Mouse (Mus musculus): ENCODE results near the gene Nup107. TPM values are rescaled to one million over a fixed set of nuclear protein-coding genes. Genes with fewer than 3 reads are reported as not detected.
"Not testable (repeated sequence)": the region's sequence is repeated elsewhere in the genome, so short reads cannot be mapped to it uniquely, and the experiment has no call there.

The Nup107 gene
- polyA plus RNA-seq, 1 experiment from 2014 or later: 95.1 TPM

GRCm38 (mm10) chr10:117751282-117751610, 41.3 kb downstream of the Nup107 start:
- 93% methylated on average over 14 of the region's 14 CpGs for WGBS
- no peak overlapping the region for H3K4me2 ChIP-seq
- no peaks in the 10 kb centered on the region for H3K27me3 ChIP-seq (ENCODE audit: control insufficient read depth, insufficient read depth, low read length)
- ATAC-seq (ENCODE audit: low FRiP score) (no peak), DNase-seq (ENCODE audit: low spot score, missing footprints) (no peak)
- no peaks in the 10 kb centered on the region for H3K9me3 ChIP-seq (ENCODE audit: control insufficient read depth, low read length)
- H3K27ac ChIP-seq (ENCODE audit: low read depth, low read length): no peak overlapping the region
- H3K36me3 ChIP-seq (ENCODE audit: control insufficient read depth, insufficient read depth, low read length): peaks cover 15% of the 10 kb centered on the region
- H3K4me3 ChIP-seq (ENCODE audit: low read depth, low read length): no peak overlapping the region
- H3K4me1 ChIP-seq (ENCODE audit: control insufficient read depth, insufficient read depth, low read length): no peaks in the 10 kb centered on the region
- no peak overlapping the region for H3K9ac ChIP-seq (ENCODE audit: low read length)

- Histone ChIP-seq H3K27ac (ENCODE audit: low read depth, low read length) (no peak overlapping the region), H3K4me3 (ENCODE audit: low read depth, low read length) (no peak overlapping the region), H3K4me2 (no peak overlapping the region), H3K27me3 (ENCODE audit: control insufficient read depth, insufficient read depth, low read length) (no peaks in the 10 kb centered on the region), H3K9ac (ENCODE audit: low read length) (no peak overlapping the region), H3K9me3 (ENCODE audit: control insufficient read depth, low read length) (no peaks in the 10 kb centered on the region), H3K4me1 (ENCODE audit: control insufficient read depth, insufficient read depth, low read length) (no peaks in the 10 kb centered on the region), H3K36me3 (ENCODE audit: control insufficient read depth, insufficient read depth, low read length) (peaks cover 15% of the 10 kb centered on the region)
- no peak for ATAC-seq (ENCODE audit: low FRiP score)
- DNase-seq (ENCODE audit: low spot score, missing footprints): peak; percentile 69
- WGBS: 97% methylated on average over 5 of the region's 5 CpGs
Measured at GRCm38 (mm10) chr10:117750529-117751281, 41.8 kb downstream of the Nup107 start.

GRCm38 (mm10) chr10:117749787-117750343, 42.6 kb downstream of the Nup107 start:
- ATAC-seq (ENCODE audit: low FRiP score): no peak
- Histone ChIP-seq H3K27ac (ENCODE audit: low read depth, low read length) (no peak overlapping the region), H3K4me3 (ENCODE audit: low read depth, low read length) (no peak overlapping the region), H3K36me3 (ENCODE audit: control insufficient read depth, insufficient read depth, low read length) (peaks cover 13% of the 10 kb centered on the region), H3K4me2 (no peak overlapping the region), H3K9me3 (ENCODE audit: control insufficient read depth, low read length) (no peaks in the 10 kb centered on the region), H3K27me3 (ENCODE audit: control insufficient read depth, insufficient read depth, low read length) (no peaks in the 10 kb centered on the region), H3K4me1 (ENCODE audit: control insufficient read depth, insufficient read depth, low read length) (peaks cover 4% of the 10 kb centered on the region; the same call in 1 of the 2 replicates), H3K9ac (ENCODE audit: low read length) (no peak overlapping the region)
- WGBS: 91% methylated on average over 14 of the region's 14 CpGs
- no peak for DNase-seq (ENCODE audit: low spot score, missing footprints)

GRCm38 (mm10) chr10:117749050-117749686, 43.3 kb downstream of the Nup107 start:
- H3K4me2 ChIP-seq: no peak overlapping the region
- H3K4me1 ChIP-seq (ENCODE audit: control insufficient read depth, insufficient read depth, low read length): peaks cover 5% of the 10 kb centered on the region; the same call in 1 of the 2 replicates
- no peak overlapping the region for H3K4me3 ChIP-seq (ENCODE audit: low read depth, low read length)
- no peak for DNase-seq (ENCODE audit: low spot score, missing footprints)
- ATAC-seq (ENCODE audit: low FRiP score): no peak
- no peaks in the 10 kb centered on the region for H3K9me3 ChIP-seq (ENCODE audit: control insufficient read depth, low read length)
- no peaks in the 10 kb centered on the region for H3K27me3 ChIP-seq (ENCODE audit: control insufficient read depth, insufficient read depth, low read length)
- no peak overlapping the region for H3K9ac ChIP-seq (ENCODE audit: low read length)
- no peak overlapping the region for H3K27ac ChIP-seq (ENCODE audit: low read depth, low read length)
- H3K36me3 ChIP-seq (ENCODE audit: control insufficient read depth, insufficient read depth, low read length): peaks cover 10% of the 10 kb centered on the region
- 96% methylated on average over 10 of the region's 10 CpGs for WGBS

DNA sequence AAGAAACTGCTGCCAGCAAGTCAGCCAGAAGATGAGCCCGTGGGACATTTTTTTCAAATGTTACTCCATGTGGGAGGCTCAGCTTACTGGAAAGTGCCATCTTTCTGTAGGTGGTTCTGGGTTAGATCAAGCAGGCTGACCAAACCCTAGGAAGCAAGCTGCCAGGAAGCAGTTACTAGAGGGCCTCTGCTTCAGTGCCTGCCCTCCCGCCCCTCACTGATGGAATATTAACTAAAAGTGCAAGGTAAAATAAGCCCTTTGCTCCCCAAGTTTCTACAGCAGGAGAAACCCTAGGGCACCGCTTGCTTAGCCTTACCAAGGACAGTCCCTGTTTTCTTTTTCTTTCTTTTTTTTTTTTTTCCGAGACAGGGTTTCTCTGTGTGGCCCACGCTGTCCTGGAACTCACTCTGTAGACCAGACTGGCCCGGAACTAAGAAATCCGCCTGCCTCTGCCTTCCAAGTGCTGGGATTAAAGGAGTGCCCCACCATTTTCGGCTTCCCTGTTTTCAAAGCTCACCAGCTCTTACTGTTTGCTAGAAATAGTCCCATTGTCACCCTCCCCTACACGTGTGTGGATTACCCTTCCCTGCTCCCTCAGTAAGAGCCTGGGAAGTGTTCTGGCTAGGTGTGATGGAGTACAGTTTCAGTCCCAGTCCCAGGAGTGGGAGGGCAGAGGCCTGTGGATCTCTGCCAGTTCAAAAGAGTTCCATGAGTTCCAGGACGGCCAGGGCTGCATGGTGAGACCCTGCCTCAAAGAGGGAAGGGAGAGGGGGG, 44.0 kb downstream of the Nup107 start:
- WGBS: 92% methylated on average over 10 of the region's 10 CpGs
- Histone ChIP-seq H3K9me3 (ENCODE audit: control insufficient read depth, low read length) (no peaks in the 10 kb centered on the region), H3K36me3 (ENCODE audit: control insufficient read depth, insufficient read depth, low read length) (peaks cover 10% of the 10 kb centered on the region), H3K27me3 (ENCODE audit: control insufficient read depth, insufficient read depth, low read length) (no peaks in the 10 kb centered on the region), H3K9ac (ENCODE audit: low read length) (no peak overlapping the region), H3K27ac (ENCODE audit: low read depth, low read length) (no peak overlapping the region), H3K4me1 (ENCODE audit: control insufficient read depth, insufficient read depth, low read length) (peaks cover 5% of the 10 kb centered on the region; the same call in 1 of the 2 replicates), H3K4me3 (ENCODE audit: low read depth, low read length) (no peak overlapping the region), H3K4me2 (no peak overlapping the region)
- ATAC-seq (ENCODE audit: low FRiP score) (no peak), DNase-seq (ENCODE audit: low spot score, missing footprints) (peak; percentile 80)

- no peak overlapping the region for H3K4me2 ChIP-seq
- no peak overlapping the region for H3K27ac ChIP-seq (ENCODE audit: low read depth, low read length)
- H3K36me3 ChIP-seq (ENCODE audit: control insufficient read depth, insufficient read depth, low read length): peaks cover 10% of the 10 kb centered on the region
- peaks cover 5% of the 10 kb centered on the region; the same call in 1 of the 2 replicates for H3K4me1 ChIP-seq (ENCODE audit: control insufficient read depth, insufficient read depth, low read length)
- no peaks in the 10 kb centered on the region for H3K9me3 ChIP-seq (ENCODE audit: control insufficient read depth, low read length)
- H3K27me3 ChIP-seq (ENCODE audit: control insufficient read depth, insufficient read depth, low read length): no peaks in the 10 kb centered on the region
- ATAC-seq (ENCODE audit: low FRiP score) (no peak), DNase-seq (ENCODE audit: low spot score, missing footprints) (no peak)
- no peak overlapping the region for H3K9ac ChIP-seq (ENCODE audit: low read length)
- H3K4me3 ChIP-seq (ENCODE audit: low read depth, low read length): no peak overlapping the region
- WGBS: 94% methylated on average over 7 of the region's 7 CpGs
Measured at GRCm38 (mm10) chr10:117747711-117748110, 44.8 kb downstream of the Nup107 start.

GRCm38 (mm10) chr10:117746297-117746883, 46.1 kb downstream of the Nup107 start, which contains the start of gene Slc35e3:
Gene Slc35e3 (minus strand): TSS chr10:117746365.
- 13% methylated on average over 46 of the region's 46 CpGs for WGBS
- peaks cover 5% of the 10 kb centered on the region; the same call in 1 of the 2 replicates for H3K4me1 ChIP-seq (ENCODE audit: control insufficient read depth, insufficient read depth, low read length)
- no peaks in the 10 kb centered on the region for H3K9me3 ChIP-seq (ENCODE audit: control insufficient read depth, low read length)
- no peak within 1 kb of the TSS for H3K27ac ChIP-seq (ENCODE audit: low read depth, low read length)
- peak within 1 kb of the TSS; percentile 69 for H3K9ac ChIP-seq (ENCODE audit: low read length)
- no peaks in the 10 kb centered on the region for H3K27me3 ChIP-seq (ENCODE audit: control insufficient read depth, insufficient read depth, low read length)
- peaks cover 6% of the 10 kb centered on the region for H3K36me3 ChIP-seq (ENCODE audit: control insufficient read depth, insufficient read depth, low read length)
- peak; percentile 100 for DNase-seq (ENCODE audit: low spot score, missing footprints)
- ATAC-seq (ENCODE audit: low FRiP score): peak; percentile 99
- H3K4me2 ChIP-seq: peak within 1 kb of the TSS; percentile 62
- H3K4me3 ChIP-seq (ENCODE audit: low read depth, low read length): peak within 1 kb of the TSS; percentile 50

DNA sequence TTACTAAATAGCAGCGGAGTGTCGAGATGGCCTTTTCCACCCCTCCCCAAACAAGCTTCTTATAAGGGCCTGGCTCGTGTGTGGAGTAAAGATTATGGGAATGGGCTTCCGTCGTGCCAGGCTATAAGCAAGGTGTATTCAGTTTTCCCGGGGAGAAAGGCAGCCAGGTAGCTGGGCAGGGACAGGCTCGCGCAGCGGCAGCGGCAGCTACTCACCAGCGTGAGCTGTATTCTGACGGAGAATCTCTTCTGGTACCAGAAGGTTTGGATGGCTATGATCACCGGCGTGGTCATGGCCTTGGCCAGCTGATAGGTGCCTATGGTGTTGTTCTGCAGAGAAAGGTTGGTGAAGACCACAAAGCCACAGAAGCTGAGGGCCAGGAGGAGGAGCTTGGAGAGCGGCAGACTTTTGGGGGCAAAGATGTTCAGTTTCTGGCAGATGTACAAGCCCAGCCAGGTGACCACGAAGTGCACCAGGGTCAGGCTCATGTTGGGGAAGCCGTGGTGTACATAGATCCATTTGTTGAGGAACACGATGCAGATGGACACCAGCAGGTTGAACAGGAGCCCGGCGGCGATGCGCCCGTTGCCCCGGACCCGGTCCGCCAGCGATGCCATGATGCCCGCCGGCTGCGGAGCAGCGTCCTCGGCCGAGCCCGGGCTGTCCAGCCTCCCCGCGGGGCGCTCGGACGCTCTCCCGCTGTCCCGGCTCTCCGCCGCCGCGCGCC, 46.8 kb downstream of the Nup107 start:
- Histone ChIP-seq H3K4me2 (peak overlapping the region; percentile 62), H3K4me3 (ENCODE audit: low read depth, low read length) (peak overlapping the region; percentile 50), H3K9ac (ENCODE audit: low read length) (peak overlapping the region; percentile 69)
- H3K9me3 ChIP-seq (ENCODE audit: control insufficient read depth, low read length); H3K36me3 ChIP-seq (ENCODE audit: control insufficient read depth, insufficient read depth, low read length); H3K4me1 ChIP-seq (ENCODE audit: control insufficient read depth, insufficient read depth, low read length); H3K27me3 ChIP-seq (ENCODE audit: control insufficient read depth, insufficient read depth, low read length); H3K27ac ChIP-seq (ENCODE audit: low read depth, low read length): not testable (repeated sequence)
- ATAC-seq (ENCODE audit: low FRiP score): peak; percentile 33
- peak; percentile 94 for DNase-seq (ENCODE audit: low spot score, missing footprints)
- WGBS: 2% methylated on average over 21 of the region's 46 CpGs

All from midbrain, embryonic 11.5 days (tissue).